Mouse (Mus musculus) spleen, postnatal 36 days (tissue): ENCODE results near the gene Ubash3a.
A peak's percentile ranks its signal among the peaks of the same experiment; 100 is the strongest.

ENCODE experiments used
- DNase-seq, 2 experiments: peaks; one replicate each; pipeline ENCODE4 v3.0.0; 2022; ENCODE audit warnings: low spot score in 2 of 2, mixed read lengths in 1 of 2

Gene Ubash3a

GRCm38 (mm10) chr17:31280269-31280668, 72.6 kb downstream of the Ubash3a start:
- no peak for DNase-seq

GRCm38 (mm10) chr17:31281830-31282686, 74.4 kb downstream of the Ubash3a start:
- no peak for DNase-seq

GRCm38 (mm10) chr17:31282687-31283053, 75.0 kb downstream of the Ubash3a start:
- no peak for DNase-seq

GRCm38 (mm10) chr17:31285867-31286266, 78.2 kb downstream of the Ubash3a start:
- peak; percentile 68 to 73 for DNase-seq

GRCm38 (mm10) chr17:31286492-31286891, 78.8 kb downstream of the Ubash3a start, which contains the start of gene Slc37a1:
Gene Slc37a1 (plus strand): TSS chr17:31286792.
- no peak for DNase-seq

GRCm38 (mm10) chr17:31287216-31287615, 79.5 kb downstream of the Ubash3a start:
- no peak for DNase-seq

GRCm38 (mm10) chr17:31288999-31289726, 81.5 kb downstream of the Ubash3a start:
- no peak for DNase-seq

- no peak for DNase-seq
These were observed 82.6 kb downstream of the Ubash3a start for GRCm38 (mm10) chr17:31290311-31290710.

- peak; percentile 37 to 61 for DNase-seq
These were observed 83.2 kb downstream of the Ubash3a start for GRCm38 (mm10) chr17:31290859-31291258.

GRCm38 (mm10) chr17:31294363-31295214, 86.9 kb downstream of the Ubash3a start:
- peak in 1 of 2 experiments; percentile 67 for DNase-seq

- DNase-seq, result peak; percentile 82 to 83
These were observed 87.7 kb downstream of the Ubash3a start for GRCm38 (mm10) chr17:31295215-31295891.

- peak; percentile 82 to 83 for DNase-seq
These were observed 88.5 kb downstream of the Ubash3a start for GRCm38 (mm10) chr17:31295892-31296781.
